Mouse (Mus musculus): Measurements from ENCODE around the gene 0610010F05Rik. TPM values are rescaled to one million over a fixed set of nuclear protein-coding genes. Genes with fewer than 3 reads are reported as not detected.
A peak's percentile ranks its signal among the peaks of the same experiment; 100 is the strongest.

The 0610010F05Rik gene
- polyA plus RNA-seq, 1 experiment: 3.1 TPM

GRCm38 (mm10) chr11:23515315-23515714, 118.1 kb downstream of the 0610010F05Rik start:
- Histone ChIP-seq H3K79me2 (ENCODE audit: control insufficient read depth, insufficient read depth) (no peaks in the 10 kb centered on the region), H3K4me3 (no peak overlapping the region), H3K36me3 (ENCODE audit: control insufficient read depth, insufficient read depth) (no peaks in the 10 kb centered on the region), H3K4me2 (ENCODE audit: low read depth) (peak overlapping the region; percentile 37), H3K27me3 (ENCODE audit: control insufficient read depth, insufficient read depth, insufficient read length) (no peaks in the 10 kb centered on the region), H3ac (ENCODE audit: control insufficient read depth, insufficient read length) (no peak overlapping the region)
- TF ChIP-seq USF1 (IDR thresholded peaks at IDR 0.05; ENCODE audit: low read depth): no peak
- TF ChIP-seq CEBPB (IDR thresholded peaks at IDR 0.05; ENCODE audit: insufficient read depth, poor library complexity, severe bottlenecking): 0 out of 2 replicates have a peak, but pooled peaks have one; percentile 22
- TF ChIP-seq MYOD1 (IDR thresholded peaks at IDR 0.05; ENCODE audit: control insufficient read depth in 1 of 3, insufficient read length in 2 of 3, low read depth in 2 of 3): peak in 2 of 3 experiments; percentile 96
- TF ChIP-seq MYOG (IDR thresholded peaks at IDR 0.05; ENCODE audit: control insufficient read depth in 1 of 3, insufficient read depth in 1 of 3, insufficient read length in 2 of 3, low read depth in 2 of 3): peak in 1 of 3 experiments; percentile 8
- no peak for TF ChIP-seq E2F4 (IDR thresholded peaks at IDR 0.05; ENCODE audit: insufficient read depth)

Other genes with a start within 250 kb of the 0610010F05Rik start
- 31.1 TPM for gene Ahsa2, start 135.6 kb downstream of the 0610010F05Rik start, polyA plus RNA-seq (2012; fragmentation: generic; extraction: Trizol)
- 0.22 TPM for gene 1700093K21Rik, start 112.5 kb downstream of the 0610010F05Rik start, polyA plus RNA-seq (2012; fragmentation: generic; extraction: Trizol)
- 4.3 TPM for gene Pus10, start 32.0 kb upstream of the 0610010F05Rik start, polyA plus RNA-seq (2012; fragmentation: generic; extraction: Trizol)
- 12.3 TPM for gene Pex13, start 32.3 kb upstream of the 0610010F05Rik start, polyA plus RNA-seq (2012; fragmentation: generic; extraction: Trizol)
- gene Rel, start 137.3 kb upstream of the 0610010F05Rik start, polyA plus RNA-seq (2012; fragmentation: generic; extraction: Trizol): 0.76 TPM